Mouse (Mus musculus) cortical plate, adult 2 months (tissue): ENCODE measurements around the gene Ptprd. TPM values are rescaled to one million over a fixed set of nuclear protein-coding genes. Genes with fewer than 3 reads are reported as not detected.

Experiments used
- H3K27ac ChIP-seq: fragments of 200-500 bp; 2 replicates; pipeline ENCODE4 v1.5.1; 2012; ENCODE audit warnings: low read length, control low read depth, inconsistent platforms; ENCODE audit not compliant: insufficient read depth
- H3K4me1 ChIP-seq: fragments of 200-500 bp; 2 replicates; pipeline ENCODE4 v1.6.1; 2011; ENCODE audit warnings: low read length; ENCODE audit not compliant: control insufficient read depth, insufficient read depth
- H3K4me3 ChIP-seq: fragments of 200-500 bp; 2 replicates; pipeline ENCODE4 v1.5.1; 2011; ENCODE audit warnings: mild to moderate bottlenecking, low read length, control low read depth; ENCODE audit not compliant: insufficient read depth
- CTCF ChIP-seq: fragments of 200-500 bp; IDR thresholded peaks from 2 replicates; pipeline ENCODE4 v1.5.1; 2011; ENCODE audit warnings: mild to moderate bottlenecking, control low read depth, low read length; ENCODE audit not compliant: insufficient read depth; ENCODE audit errors: extremely low read depth
- POLR2A ChIP-seq: fragments of 200-500 bp; IDR thresholded peaks from 2 replicates; pipeline ENCODE4 v1.6.1; 2011; ENCODE audit warnings: mild to moderate bottlenecking, low read length, control low read depth; ENCODE audit not compliant: insufficient read depth; ENCODE audit errors: extremely low read depth
- polyA plus RNA-seq: library from polyadenylated mRNA; depleted of rRNA; stranded (reverse); fragments of >200 nt; gene quantifications from 2 replicates; pipeline ENCODE4 v1.2.3, GENCODE M21; 2012

Ptprd gene
- polyA plus RNA-seq, 1 experiment = 152 TPM

GRCm38 (mm10) chr4:76286016-76286415, 1925.7 kb downstream of the Ptprd start:
- no peak for TF ChIP-seq CTCF
- no peak for TF ChIP-seq POLR2A
- H3K4me1 ChIP-seq = no peaks in the 10 kb centered on the region
- no peak overlapping the region for H3K4me3 ChIP-seq
- no peak overlapping the region for H3K27ac ChIP-seq

GRCm38 (mm10) chr4:76282886-76283285, 1928.9 kb downstream of the Ptprd start:
- H3K27ac ChIP-seq = no peak overlapping the region
- TF ChIP-seq POLR2A = no peak
- no peak for TF ChIP-seq CTCF
- no peaks in the 10 kb centered on the region; the same call in 1 of the 2 replicates for H3K4me1 ChIP-seq
- no peak overlapping the region for H3K4me3 ChIP-seq

- Histone ChIP-seq H3K4me3 (no peak overlapping the region), H3K27ac (no peak overlapping the region), H3K4me1 (peaks cover 3% of the 10 kb centered on the region; the same call in 1 of the 2 replicates)
- TF ChIP-seq CTCF = no peak
- TF ChIP-seq POLR2A = no peak
These were observed 1949.0 kb downstream of the Ptprd start for GRCm38 (mm10) chr4:76262727-76263126.

DNA sequence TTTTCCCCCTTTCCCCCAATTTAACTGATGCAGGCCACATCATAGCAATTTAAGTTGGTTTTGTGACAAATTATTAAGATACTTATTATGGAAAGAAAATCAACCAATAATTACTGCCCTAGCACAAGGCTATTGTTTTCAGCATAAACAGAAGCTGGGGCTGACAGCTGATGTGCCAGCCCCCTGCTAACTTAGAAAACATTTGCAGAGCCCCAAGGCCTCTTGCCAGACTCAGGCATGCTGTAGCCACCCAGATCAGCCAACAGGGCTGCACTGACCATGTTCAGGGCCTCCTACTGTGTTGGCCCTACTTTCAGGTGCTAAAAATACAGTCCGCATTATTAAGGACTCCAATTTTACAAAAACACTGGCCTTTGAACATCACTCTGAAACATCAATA, 1951.1 kb downstream of the Ptprd start:
- no peak overlapping the region for H3K27ac ChIP-seq
- H3K4me3 ChIP-seq = no peak overlapping the region
- no peak for TF ChIP-seq CTCF
- no peak for TF ChIP-seq POLR2A
- peaks cover 3% of the 10 kb centered on the region; the same call in 1 of the 2 replicates for H3K4me1 ChIP-seq

GRCm38 (mm10) chr4:76260286-76260685, 1951.5 kb downstream of the Ptprd start:
- TF ChIP-seq POLR2A (no peak), CTCF (no peak)
- H3K4me3 ChIP-seq = no peak overlapping the region
- H3K27ac ChIP-seq = no peak overlapping the region
- peaks cover 3% of the 10 kb centered on the region; the same call in 1 of the 2 replicates for H3K4me1 ChIP-seq

DNA sequence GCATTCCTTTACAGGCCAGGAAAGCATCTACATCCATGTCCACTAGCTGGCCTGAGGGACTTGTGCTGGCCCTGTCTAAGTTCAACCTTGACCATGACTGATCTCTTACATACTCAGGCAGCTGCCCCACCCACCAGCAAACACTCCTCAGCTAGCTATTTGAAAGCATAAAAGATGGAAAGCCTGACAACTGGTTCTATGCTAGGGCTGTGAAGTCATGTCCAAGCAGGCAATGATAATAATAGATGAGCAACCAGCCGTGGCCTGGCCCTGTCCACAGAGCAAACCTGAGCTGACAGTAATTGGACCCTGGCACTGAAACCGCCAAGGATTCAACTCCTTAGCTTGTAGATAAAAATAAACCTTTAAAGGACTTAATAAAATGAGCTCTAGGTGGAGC, 1952.1 kb downstream of the Ptprd start:
- no peak for TF ChIP-seq POLR2A
- TF ChIP-seq CTCF = no peak
- no peak overlapping the region for H3K27ac ChIP-seq
- peaks cover 3% of the 10 kb centered on the region; the same call in 1 of the 2 replicates for H3K4me1 ChIP-seq
- no peak overlapping the region for H3K4me3 ChIP-seq

DNA sequence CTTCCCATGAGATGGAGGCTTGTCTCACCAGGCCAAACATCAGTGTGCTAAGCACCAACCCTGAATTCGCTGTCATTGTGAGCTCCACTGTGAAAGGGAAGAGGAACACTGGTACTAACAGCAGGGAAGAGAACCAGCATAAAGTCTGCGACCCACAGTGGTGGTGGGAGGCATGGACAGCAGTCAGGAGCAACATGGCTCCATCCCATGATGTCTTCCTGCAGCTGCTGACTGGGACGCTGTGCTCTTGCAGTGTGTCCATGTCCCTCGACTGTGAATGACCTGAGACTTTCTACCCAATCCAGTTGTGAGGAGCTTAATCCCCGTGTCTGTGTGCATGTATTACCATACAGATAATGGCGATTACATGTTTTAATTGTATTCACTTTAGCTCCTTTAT, 1967.4 kb downstream of the Ptprd start:
- TF ChIP-seq POLR2A = no peak
- no peak for TF ChIP-seq CTCF

DNA sequence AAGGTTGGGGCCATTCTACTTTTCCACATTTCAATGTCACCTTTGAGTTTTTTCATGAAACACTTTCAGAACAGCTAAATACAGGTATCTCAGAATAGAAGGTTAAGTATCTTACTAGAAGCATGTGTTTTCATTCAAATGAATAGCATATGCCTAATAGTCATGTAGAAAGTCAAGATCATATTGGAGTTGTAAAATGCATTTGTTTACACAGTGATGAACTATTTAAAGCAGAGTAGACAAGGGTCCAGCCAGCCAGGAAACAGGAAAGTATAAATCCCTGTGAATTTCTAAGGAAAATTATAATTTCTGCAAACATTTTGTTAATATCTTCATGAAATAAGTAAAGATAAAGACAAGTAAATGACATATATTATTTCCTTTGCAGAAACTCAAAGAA, 1970.2 kb downstream of the Ptprd start:
- Histone ChIP-seq H3K4me1 (no peaks in the 10 kb centered on the region; the same call in 1 of the 2 replicates), H3K4me3 (no peak overlapping the region), H3K27ac (no peak overlapping the region)
- no peak for TF ChIP-seq POLR2A
- no peak for TF ChIP-seq CTCF

More for the DNA sequence above, 1967.4 kb downstream of the Ptprd start:
- H3K27ac ChIP-seq = no peak overlapping the region
- H3K4me1 ChIP-seq = no peaks in the 10 kb centered on the region; the same call in 1 of the 2 replicates
- no peak overlapping the region for H3K4me3 ChIP-seq

DNA sequence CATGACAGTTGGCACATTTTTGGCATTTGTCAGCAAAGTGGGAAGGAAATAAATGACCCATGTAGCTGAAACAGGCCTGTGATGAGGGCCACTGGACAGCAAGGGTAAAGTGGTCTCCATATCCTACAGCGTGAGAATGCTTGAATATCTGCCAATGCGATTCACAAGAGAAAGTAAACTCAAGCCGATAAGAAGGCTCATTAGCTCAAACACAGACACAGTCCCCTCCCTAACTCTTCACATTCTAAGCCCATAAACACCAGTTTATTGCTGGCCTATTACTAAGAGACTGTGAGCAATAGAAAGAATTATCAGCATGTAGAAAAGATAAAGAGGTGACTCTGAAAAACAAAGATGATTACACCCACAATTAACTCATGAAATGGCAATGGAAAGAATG, 1970.6 kb downstream of the Ptprd start:
- TF ChIP-seq POLR2A = no peak
- no peak for TF ChIP-seq CTCF
- no peaks in the 10 kb centered on the region; the same call in 1 of the 2 replicates for H3K4me1 ChIP-seq
- H3K4me3 ChIP-seq = no peak overlapping the region
- H3K27ac ChIP-seq = no peak overlapping the region

- Histone ChIP-seq H3K4me1 (no peaks in the 10 kb centered on the region; the same call in 1 of the 2 replicates), H3K27ac (no peak overlapping the region), H3K4me3 (no peak overlapping the region)
- TF ChIP-seq POLR2A (no peak), CTCF (no peak)
These were observed 1972.7 kb downstream of the Ptprd start for GRCm38 (mm10) chr4:76239063-76239462.
